Mouse (Mus musculus): ENCODE data around the gene Rgl3. TPM values are rescaled to one million over a fixed set of nuclear protein-coding genes. Genes with fewer than 3 reads are reported as not detected.
A peak's percentile ranks its signal among the peaks of the same experiment; 100 is the strongest.

The Rgl3 gene
- total RNA-seq, 2 experiments from 2014 or later, result 1.8 to 2.0 TPM

GRCm38 (mm10) chr9:21927208-21927753, 62.0 kb downstream of the Rgl3 start, which contains the start of the genes Ccdc159 and Tmem205:
Gene Ccdc159, plus strand, starts transcription at chr9:21927471.
Gene Tmem205, minus strand, starts transcription at chr9:21927556.
- intact Hi-C loops (cut with DNase I), result no loop called here
- peak; percentile 92 to 98 for DNase-seq (ENCODE audit: low spot score in 2 of 2)

GRCm38 (mm10) chr9:21926784-21927183, 62.5 kb downstream of the Rgl3 start:
- intact Hi-C loops (cut with DNase I), result no loop called here
- no peak for DNase-seq (ENCODE audit: low spot score in 2 of 2)

- no peak for DNase-seq (ENCODE audit: low spot score in 2 of 2)
- intact Hi-C loops (cut with DNase I), result no loop called here
These were observed 63.1 kb downstream of the Rgl3 start for GRCm38 (mm10) chr9:21926155-21926554.

- no peak for DNase-seq (ENCODE audit: low spot score in 2 of 2)
- intact Hi-C loops (cut with DNase I), result no loop called here
These were observed 63.7 kb downstream of the Rgl3 start for GRCm38 (mm10) chr9:21925506-21925905.

- no peak for DNase-seq (ENCODE audit: low spot score in 2 of 2)
- intact Hi-C loops (cut with DNase I), result no loop called here
These were observed 64.2 kb downstream of the Rgl3 start for GRCm38 (mm10) chr9:21925034-21925433.

GRCm38 (mm10) chr9:21924099-21924493, 65.2 kb downstream of the Rgl3 start:
- DNase-seq (ENCODE audit: low spot score in 2 of 2), result peak in 1 of 2 experiments; percentile 38
- intact Hi-C loops (cut with DNase I), result no loop called here

GRCm38 (mm10) chr9:21923490-21924098, 65.7 kb downstream of the Rgl3 start:
- intact Hi-C loops (cut with DNase I), result no loop called here
- DNase-seq (ENCODE audit: low spot score in 2 of 2), result no peak

- intact Hi-C loops (cut with DNase I), result no loop called here
These were observed 66.2 kb downstream of the Rgl3 start for GRCm38 (mm10) chr9:21923036-21923435.

More at GRCm38 (mm10) chr9:21923036-21923435, 66.2 kb downstream of the Rgl3 start:
- DNase-seq (ENCODE audit: low spot score in 2 of 2), result no peak

Other genes starting within 250 kb of the Rgl3 start
- gene Spc24, start 229.1 kb downstream of the Rgl3 start, total RNA-seq (2021), result 1 to 10 TPM; 1.6 to 1.7 TPM
- 1 to 10 TPM; 7.4 to 7.5 TPM for gene Kank2, start 190.7 kb downstream of the Rgl3 start, total RNA-seq (2021)
- not detected for gene Angptl8, start 153.9 kb downstream of the Rgl3 start, total RNA-seq (2021)
- gene Dock6, start 136.8 kb downstream of the Rgl3 start, total RNA-seq (2021), result 10 to 100 TPM; 15.7 to 16.3 TPM
- 10 to 100 TPM; 15.4 to 17.5 TPM for gene Rab3d, start 71.3 kb downstream of the Rgl3 start, total RNA-seq (2021)
- 10 to 100 TPM; 13.7 to 16.5 TPM for gene Ccdc159, start 62.0 kb downstream of the Rgl3 start, total RNA-seq (2021)
- gene Tmem205, start 61.9 kb downstream of the Rgl3 start, total RNA-seq (2021), result 10 to 100 TPM; 31.5 to 39.3 TPM
- 100 to 1,000 TPM; 203 to 219 TPM for gene Plppr2, start 52.4 kb downstream of the Rgl3 start, total RNA-seq (2021)
- gene Swsap1, start 33.7 kb downstream of the Rgl3 start, total RNA-seq (2021), result 10 to 100 TPM; 14.3 to 15.6 TPM
- 1 to 10 TPM; 7.9 to 8.9 TPM for gene Epor, start 25.9 kb downstream of the Rgl3 start, total RNA-seq (2021)
- gene Ccdc151, start 13.2 kb upstream of the Rgl3 start, total RNA-seq (2021), result 1 to 10 TPM; 8.2 to 9.1 TPM
- gene Prkcsh, start 13.4 kb upstream of the Rgl3 start, total RNA-seq (2021), result 10 to 100 TPM; 97.0 to 98.1 TPM
- gene Elavl3, start 62.6 kb upstream of the Rgl3 start, total RNA-seq (2021), result 100 to 1,000 TPM; 158 to 160 TPM
- gene Gm49318, start 81.8 kb upstream of the Rgl3 start, total RNA-seq (2021), result 1 to 10 TPM in 1 of 2 experiments, under 1 TPM in 1; 0.94 to 4.1 TPM
- gene Zfp653, start 81.9 kb upstream of the Rgl3 start, total RNA-seq (2021), result 10 to 100 TPM; 18.0 to 19.3 TPM
- gene Ecsit, start 96.0 kb upstream of the Rgl3 start, total RNA-seq (2021), result 10 to 100 TPM; 40.5 to 45.2 TPM
- 1 to 10 TPM in 1 of 2 experiments, under 1 TPM in 1; 0.25 to 1.0 TPM for gene Cnn1, start 109.8 kb upstream of the Rgl3 start, total RNA-seq (2021)
- 10 to 100 TPM; 66.9 to 71.1 TPM for gene Elof1, start 127.7 kb upstream of the Rgl3 start, total RNA-seq (2021)
- gene Acp5, start 146.3 kb upstream of the Rgl3 start, total RNA-seq (2021), result under 1 TPM; 0.28 to 0.41 TPM
- gene Pigyl, start 167.4 kb upstream of the Rgl3 start, total RNA-seq (2021), result 10 to 100 TPM; 40.5 to 47.1 TPM
- not detected for gene Zfp872, start 198.6 kb upstream of the Rgl3 start, total RNA-seq (2021)
- gene Zfp809, start 236.3 kb upstream of the Rgl3 start, total RNA-seq (2021), result 10 to 100 TPM; 18.4 to 22.4 TPM